Mouse (Mus musculus): ENCODE measurements around the gene Igsf3. TPM values are rescaled to one million over a fixed set of nuclear protein-coding genes. Genes with fewer than 3 reads are reported as not detected.

Gene Igsf3
- polyA plus RNA-seq, 1 experiment from 2014 or later: 98.6 TPM

DNA sequence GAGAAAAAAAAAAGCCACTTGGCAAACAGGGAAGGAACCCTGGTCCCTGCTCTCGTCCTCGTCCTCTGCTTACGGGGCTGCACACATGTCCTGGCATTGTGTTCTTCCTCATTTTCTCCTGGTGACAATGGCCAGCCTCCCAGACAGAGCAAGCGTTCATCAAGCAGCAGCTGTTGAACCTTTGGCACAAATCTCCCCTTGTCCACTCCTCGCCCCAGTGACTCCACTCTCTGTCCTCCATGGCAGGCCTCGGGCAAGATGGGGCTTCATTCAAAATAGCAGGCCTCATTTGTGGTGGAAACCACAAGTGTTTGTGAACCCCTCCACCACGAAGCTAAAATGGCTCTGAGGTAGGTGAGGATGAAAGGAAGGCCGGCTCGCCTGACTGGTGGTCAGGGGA, 11.0 kb upstream of the Igsf3 start:
- 38% methylated on average over 9 of the region's 9 CpGs for WGBS

DNA sequence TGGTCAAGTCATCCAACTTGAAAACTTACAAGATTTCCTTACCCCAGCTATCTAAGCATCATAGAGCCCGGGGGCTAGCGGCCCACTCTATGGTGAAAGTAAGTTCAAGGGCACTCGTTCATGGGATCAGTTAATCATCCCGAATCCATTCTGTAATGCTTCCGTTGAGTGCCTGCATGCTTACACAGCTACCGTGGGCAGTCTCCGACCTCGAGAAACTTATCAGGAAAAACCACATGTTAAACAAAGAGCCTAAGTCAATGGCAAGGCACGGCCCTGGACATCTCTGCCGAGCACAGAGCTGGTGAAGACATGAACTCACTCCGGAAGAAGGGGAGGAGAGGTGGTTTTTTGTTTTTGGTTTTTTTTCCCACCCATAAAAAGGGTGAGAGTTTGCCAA, 9.5 kb upstream of the Igsf3 start:
- Histone ChIP-seq H3K36me3 (ENCODE audit: control insufficient read depth, insufficient read depth) (no peaks in the 10 kb centered on the region), H3K4me1 (replicated peaks; ENCODE audit: control insufficient read depth, insufficient read depth, low read length) (peaks cover 38% of the 10 kb centered on the region), H3K27me3 (replicated peaks; ENCODE audit: control insufficient read depth, insufficient read depth, low read length) (no peaks in the 10 kb centered on the region), H3K9me3 (ENCODE audit: control insufficient read depth, low read length) (no peaks in the 10 kb centered on the region), H3K4me2 (ENCODE audit: low read length) (no peak overlapping the region), H3K27ac (ENCODE audit: low read length) (no peak overlapping the region), H3K4me3 (replicated peaks; ENCODE audit: low read length) (no peak overlapping the region), H3K9ac (replicated peaks; ENCODE audit: low read depth, low read length) (no peak overlapping the region)
- 84% methylated on average over 11 of the region's 11 CpGs for WGBS
- ATAC-seq: no peak

More for the DNA sequence above, 11.0 kb upstream of the Igsf3 start:
- Histone ChIP-seq H3K36me3 (ENCODE audit: control insufficient read depth, insufficient read depth) (no peaks in the 10 kb centered on the region), H3K4me1 (replicated peaks; ENCODE audit: control insufficient read depth, insufficient read depth, low read length) (peaks cover 38% of the 10 kb centered on the region), H3K4me2 (ENCODE audit: low read length) (no peak overlapping the region), H3K27me3 (replicated peaks; ENCODE audit: control insufficient read depth, insufficient read depth, low read length) (no peaks in the 10 kb centered on the region), H3K9me3 (ENCODE audit: control insufficient read depth, low read length) (no peaks in the 10 kb centered on the region), H3K27ac (ENCODE audit: low read length) (peak overlapping the region; percentile 62), H3K9ac (replicated peaks; ENCODE audit: low read depth, low read length) (no peak overlapping the region), H3K4me3 (replicated peaks; ENCODE audit: low read length) (no peak overlapping the region)
- no peak for ATAC-seq

DNA sequence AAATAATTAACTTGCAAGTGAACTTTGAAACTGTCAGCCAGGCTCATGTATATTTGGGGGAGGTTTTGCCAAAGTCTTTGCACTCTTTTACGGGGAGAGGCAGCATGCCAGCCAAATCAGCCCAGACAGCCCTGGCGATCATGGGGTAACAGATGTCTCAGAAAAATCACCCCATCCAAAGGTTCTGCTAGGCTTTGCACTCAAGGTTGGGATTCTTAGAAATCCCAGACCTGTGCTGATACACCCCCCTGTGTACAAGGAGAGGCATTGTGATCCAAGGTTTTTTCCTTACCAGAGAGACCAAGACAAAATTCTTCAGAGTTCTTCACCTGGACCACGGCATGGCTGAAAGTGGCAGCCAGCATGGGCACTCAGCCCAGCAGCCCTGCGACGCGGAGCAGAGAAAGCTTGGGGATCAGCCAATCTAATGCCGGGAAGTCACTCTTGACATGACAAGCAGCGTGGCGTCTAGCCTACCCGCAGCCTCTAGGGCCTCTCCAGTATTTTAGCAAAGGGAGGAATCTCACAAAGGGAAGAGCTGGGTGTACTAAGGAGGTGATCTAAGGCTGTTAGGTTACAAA, 7.5 kb upstream of the Igsf3 start:
- Histone ChIP-seq H3K4me2 (ENCODE audit: low read length) (peak overlapping the region; percentile 28), H3K36me3 (ENCODE audit: control insufficient read depth, insufficient read depth) (no peaks in the 10 kb centered on the region), H3K27ac (ENCODE audit: low read length) (peak overlapping the region; percentile 80), H3K27me3 (replicated peaks; ENCODE audit: control insufficient read depth, insufficient read depth, low read length) (no peaks in the 10 kb centered on the region), H3K4me3 (replicated peaks; ENCODE audit: low read length) (no peak overlapping the region), H3K9ac (replicated peaks; ENCODE audit: low read depth, low read length) (0 out of 2 replicates have a peak overlapping the region, but pooled peaks have one; percentile 9), H3K9me3 (ENCODE audit: control insufficient read depth, low read length) (no peaks in the 10 kb centered on the region), H3K4me1 (replicated peaks; ENCODE audit: control insufficient read depth, insufficient read depth, low read length) (peaks cover 37% of the 10 kb centered on the region)
- 29% methylated on average over 10 of the region's 10 CpGs for WGBS
- ATAC-seq: peak; percentile 69

DNA sequence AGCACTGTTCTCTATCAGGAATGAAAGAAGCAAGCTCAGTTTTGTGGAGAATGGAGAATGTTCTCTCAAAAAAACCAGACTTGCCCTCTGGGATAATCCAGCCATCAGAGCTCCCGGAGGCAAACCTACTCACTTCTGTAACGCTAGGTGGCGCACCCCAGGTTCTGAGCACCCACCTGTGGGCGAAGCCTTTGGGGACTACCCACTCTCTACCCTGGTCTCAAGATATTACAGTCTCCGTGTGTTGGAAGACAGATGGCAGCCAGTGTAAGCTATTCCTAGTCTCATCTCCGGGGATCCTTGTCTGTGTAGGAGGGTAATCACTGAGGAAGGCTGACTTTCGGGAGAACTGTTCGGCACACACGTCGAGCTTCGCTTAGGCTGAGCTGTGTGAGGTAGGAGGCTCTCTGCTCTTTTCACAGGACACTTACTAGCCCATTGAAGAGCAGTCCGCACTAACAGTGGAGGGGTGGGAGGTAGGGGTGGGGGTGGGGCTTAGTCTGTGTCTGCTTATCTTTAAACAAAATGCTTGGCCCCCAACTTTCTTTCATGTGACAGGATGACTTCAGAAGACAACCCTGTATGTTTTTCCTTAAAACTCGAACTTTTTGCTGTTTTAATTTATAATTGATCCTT, 4.4 kb upstream of the Igsf3 start:
- Histone ChIP-seq H3K9ac (replicated peaks; ENCODE audit: low read depth, low read length) (no peak overlapping the region), H3K36me3 (ENCODE audit: control insufficient read depth, insufficient read depth) (no peaks in the 10 kb centered on the region), H3K9me3 (ENCODE audit: control insufficient read depth, low read length) (no peaks in the 10 kb centered on the region), H3K4me2 (ENCODE audit: low read length) (no peak overlapping the region), H3K4me1 (replicated peaks; ENCODE audit: control insufficient read depth, insufficient read depth, low read length) (peaks cover 18% of the 10 kb centered on the region), H3K27ac (ENCODE audit: low read length) (no peak overlapping the region), H3K27me3 (replicated peaks; ENCODE audit: control insufficient read depth, insufficient read depth, low read length) (no peaks in the 10 kb centered on the region), H3K4me3 (replicated peaks; ENCODE audit: low read length) (no peak overlapping the region)
- ATAC-seq: no peak
- 34% methylated on average over 13 of the region's 13 CpGs for WGBS

DNA sequence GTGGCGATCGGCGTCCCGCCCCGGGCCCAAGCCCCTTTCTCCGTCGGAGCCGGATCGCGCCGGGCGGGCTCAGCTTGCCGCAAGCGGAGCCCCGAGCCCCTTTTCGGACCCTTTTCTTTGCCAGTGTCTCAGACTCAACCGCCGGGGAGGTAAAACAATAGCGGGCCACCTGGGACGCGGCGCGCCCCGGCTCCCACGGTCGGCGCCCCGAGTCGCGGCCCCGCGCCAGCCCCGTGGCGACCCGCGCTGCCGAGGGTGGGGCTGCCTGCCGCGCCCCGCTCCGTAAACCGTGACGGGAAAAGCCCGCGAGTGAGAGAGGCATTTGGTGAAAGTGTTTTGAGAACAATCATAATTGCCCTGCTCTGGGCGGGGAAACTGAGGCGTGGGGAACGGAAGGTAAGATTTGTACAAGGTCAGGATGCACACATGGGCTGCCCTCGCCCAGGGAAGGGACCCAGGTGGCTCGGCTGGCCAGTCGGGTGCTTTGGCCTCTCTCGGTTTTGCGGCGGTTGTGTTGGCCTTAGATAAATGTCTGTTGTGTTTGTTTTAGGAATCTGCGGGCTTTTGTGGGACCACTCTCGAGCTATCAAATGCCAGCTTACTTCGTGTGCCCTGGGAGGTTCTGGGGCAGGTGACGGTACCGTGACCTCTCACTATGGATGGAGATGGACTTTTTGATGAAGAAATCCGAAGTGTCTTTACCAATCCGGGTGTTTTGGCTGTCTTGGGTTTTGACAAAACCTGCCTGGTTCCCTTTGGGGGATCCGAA, 557 bp downstream of the Igsf3 start:
- Histone ChIP-seq H3K27ac (ENCODE audit: low read length) (peak overlapping the region; percentile 64), H3K9ac (replicated peaks; ENCODE audit: low read depth, low read length) (peak overlapping the region; percentile 92), H3K36me3 (ENCODE audit: control insufficient read depth, insufficient read depth) (no peaks in the 10 kb centered on the region), H3K4me1 (replicated peaks; ENCODE audit: control insufficient read depth, insufficient read depth, low read length) (peaks cover 47% of the 10 kb centered on the region), H3K4me2 (ENCODE audit: low read length) (peak overlapping the region; percentile 84), H3K9me3 (ENCODE audit: control insufficient read depth, low read length) (no peaks in the 10 kb centered on the region), H3K4me3 (replicated peaks; ENCODE audit: low read length) (peak overlapping the region; percentile 82), H3K27me3 (replicated peaks; ENCODE audit: control insufficient read depth, insufficient read depth, low read length) (no peaks in the 10 kb centered on the region)
- ATAC-seq: peak; percentile 14; the same call in 1 of the 2 replicates
- WGBS: under 1% methylated on average over 62 of the region's 62 CpGs

DNA sequence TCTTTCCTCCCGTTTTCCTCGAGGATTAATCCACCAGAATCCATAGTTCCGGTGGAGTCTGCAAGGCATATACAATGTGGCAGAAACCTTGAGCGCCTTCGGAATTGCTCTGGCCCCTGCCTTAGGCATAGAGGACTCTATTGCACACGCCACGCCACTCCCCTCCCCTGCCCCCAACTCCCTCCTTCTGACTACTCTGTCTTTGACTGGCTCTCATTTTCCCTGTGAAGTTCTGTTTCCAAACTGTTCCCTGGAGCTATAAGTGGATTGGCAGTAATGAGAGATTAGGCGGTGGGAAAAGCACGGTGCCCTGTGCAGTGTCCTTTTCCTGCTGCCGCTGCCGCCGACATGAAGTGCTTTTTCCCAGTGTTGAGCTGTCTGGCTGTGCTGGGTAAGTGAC, 1.2 kb downstream of the Igsf3 start:
- H3K27ac ChIP-seq (ENCODE audit: low read length): peak overlapping the region; percentile 64
- H3K9ac ChIP-seq (replicated peaks; ENCODE audit: low read depth, low read length): peak overlapping the region; percentile 92
- H3K4me2 ChIP-seq (ENCODE audit: low read length): peak overlapping the region; percentile 84
- 0% methylated on average over 12 of the region's 12 CpGs for WGBS
- H3K4me1 ChIP-seq (replicated peaks; ENCODE audit: control insufficient read depth, insufficient read depth, low read length): peaks cover 54% of the 10 kb centered on the region
- H3K27me3 ChIP-seq (replicated peaks; ENCODE audit: control insufficient read depth, insufficient read depth, low read length): no peaks in the 10 kb centered on the region
- H3K9me3 ChIP-seq (ENCODE audit: control insufficient read depth, low read length): no peaks in the 10 kb centered on the region
- ATAC-seq: peak; percentile 24; the same call in 1 of the 2 replicates
- no peaks in the 10 kb centered on the region for H3K36me3 ChIP-seq (ENCODE audit: control insufficient read depth, insufficient read depth)
- H3K4me3 ChIP-seq (replicated peaks; ENCODE audit: low read length): peak overlapping the region; percentile 82

DNA sequence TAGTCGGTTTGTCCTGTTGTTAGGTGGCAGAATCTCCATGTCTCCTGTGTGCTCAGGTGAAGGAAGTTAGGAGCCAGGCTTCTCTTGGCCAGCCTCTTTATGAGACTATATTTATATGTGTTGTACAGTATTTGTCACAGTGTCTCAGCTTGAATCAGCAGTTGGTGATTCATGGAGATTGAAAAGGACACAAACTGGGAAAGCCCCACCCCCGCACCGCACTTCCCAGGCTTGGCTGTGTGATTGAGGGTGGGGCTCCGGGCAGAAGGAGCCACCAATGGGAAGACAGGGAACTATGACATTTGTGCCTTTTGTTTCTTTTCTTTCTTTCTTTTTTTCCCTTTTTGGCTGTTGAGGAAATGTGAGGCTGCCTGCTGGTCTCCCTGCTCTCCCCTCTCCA, 2.9 kb downstream of the Igsf3 start:
- H3K4me3 ChIP-seq (replicated peaks; ENCODE audit: low read length): peak overlapping the region; percentile 82
- no peaks in the 10 kb centered on the region for H3K36me3 ChIP-seq (ENCODE audit: control insufficient read depth, insufficient read depth)
- peak overlapping the region; percentile 84 for H3K4me2 ChIP-seq (ENCODE audit: low read length)
- no peak overlapping the region for H3K27ac ChIP-seq (ENCODE audit: low read length)
- ATAC-seq: peak; percentile 48
- no peaks in the 10 kb centered on the region for H3K9me3 ChIP-seq (ENCODE audit: control insufficient read depth, low read length)
- WGBS: 19% methylated on average over 4 of the region's 4 CpGs
- peaks cover 61% of the 10 kb centered on the region for H3K4me1 ChIP-seq (replicated peaks; ENCODE audit: control insufficient read depth, insufficient read depth, low read length)
- H3K9ac ChIP-seq (replicated peaks; ENCODE audit: low read depth, low read length): peak overlapping the region; percentile 37
- H3K27me3 ChIP-seq (replicated peaks; ENCODE audit: control insufficient read depth, insufficient read depth, low read length): no peaks in the 10 kb centered on the region

DNA sequence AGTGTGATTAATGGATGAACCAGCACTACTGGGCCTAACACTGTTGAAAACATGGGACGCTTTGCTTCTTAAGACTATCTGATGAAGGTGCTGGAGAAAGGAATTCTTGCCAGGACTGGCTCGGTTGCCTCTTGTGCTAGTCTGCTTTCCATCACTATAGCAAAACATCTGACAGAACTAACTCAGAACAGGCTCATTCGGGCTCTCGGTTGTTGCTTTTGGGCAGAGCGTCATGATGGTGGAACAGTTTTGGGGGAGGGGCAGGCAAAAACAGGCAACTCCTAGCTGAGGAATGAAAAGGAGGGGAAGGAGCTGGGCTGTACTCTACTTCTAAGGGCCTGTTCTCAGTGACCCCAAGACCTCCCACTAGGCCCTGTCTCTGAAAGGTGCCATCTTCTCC, 4.8 kb downstream of the Igsf3 start:
- Histone ChIP-seq H3K9ac (replicated peaks; ENCODE audit: low read depth, low read length) (no peak overlapping the region), H3K4me2 (ENCODE audit: low read length) (peak overlapping the region; percentile 84), H3K27me3 (replicated peaks; ENCODE audit: control insufficient read depth, insufficient read depth, low read length) (no peaks in the 10 kb centered on the region), H3K27ac (ENCODE audit: low read length) (no peak overlapping the region), H3K9me3 (ENCODE audit: control insufficient read depth, low read length) (no peaks in the 10 kb centered on the region), H3K4me3 (replicated peaks; ENCODE audit: low read length) (no peak overlapping the region), H3K4me1 (replicated peaks; ENCODE audit: control insufficient read depth, insufficient read depth, low read length) (peaks cover 58% of the 10 kb centered on the region), H3K36me3 (ENCODE audit: control insufficient read depth, insufficient read depth) (no peaks in the 10 kb centered on the region)
- ATAC-seq: no peak
- 83% methylated on average over 5 of the region's 5 CpGs for WGBS

DNA sequence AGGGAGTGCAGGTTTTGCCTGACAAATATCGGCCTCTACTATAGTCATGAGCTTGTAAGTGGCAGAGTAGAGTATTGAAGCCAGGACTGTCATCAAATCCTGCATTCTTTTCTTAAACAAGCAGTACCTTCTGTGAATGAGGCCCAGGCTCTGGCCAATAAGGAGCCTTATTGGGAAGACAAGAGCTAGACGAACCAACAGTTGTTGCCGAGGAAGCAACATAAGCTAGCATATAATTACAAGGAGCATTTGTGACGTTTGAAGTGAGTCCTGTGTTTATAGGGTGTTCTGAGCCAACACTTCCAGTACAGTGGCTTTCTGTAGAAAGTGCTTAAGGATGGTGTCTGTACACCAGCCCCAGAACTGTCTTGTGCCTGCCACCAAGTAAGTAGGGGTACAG, 5.9 kb downstream of the Igsf3 start:
- Histone ChIP-seq H3K9me3 (ENCODE audit: control insufficient read depth, low read length) (no peaks in the 10 kb centered on the region), H3K9ac (replicated peaks; ENCODE audit: low read depth, low read length) (no peak overlapping the region), H3K4me1 (replicated peaks; ENCODE audit: control insufficient read depth, insufficient read depth, low read length) (peaks cover 58% of the 10 kb centered on the region), H3K27ac (ENCODE audit: low read length) (no peak overlapping the region), H3K4me2 (ENCODE audit: low read length) (peak overlapping the region; percentile 38), H3K36me3 (ENCODE audit: control insufficient read depth, insufficient read depth) (no peaks in the 10 kb centered on the region), H3K4me3 (replicated peaks; ENCODE audit: low read length) (no peak overlapping the region), H3K27me3 (replicated peaks; ENCODE audit: control insufficient read depth, insufficient read depth, low read length) (no peaks in the 10 kb centered on the region)
- WGBS: 20% methylated on average over 4 of the region's 4 CpGs
- peak; percentile 45 for ATAC-seq

Measured in forebrain, embryonic 16.5 days (tissue).